Mouse (Mus musculus): ENCODE data around the gene Plekhb1. TPM values are rescaled to one million over a fixed set of nuclear protein-coding genes. Genes with fewer than 3 reads are reported as not detected.

The Plekhb1 gene
- 100 to 1,000 TPM; 161 to 194 TPM for total RNA-seq (2021)

DNA sequence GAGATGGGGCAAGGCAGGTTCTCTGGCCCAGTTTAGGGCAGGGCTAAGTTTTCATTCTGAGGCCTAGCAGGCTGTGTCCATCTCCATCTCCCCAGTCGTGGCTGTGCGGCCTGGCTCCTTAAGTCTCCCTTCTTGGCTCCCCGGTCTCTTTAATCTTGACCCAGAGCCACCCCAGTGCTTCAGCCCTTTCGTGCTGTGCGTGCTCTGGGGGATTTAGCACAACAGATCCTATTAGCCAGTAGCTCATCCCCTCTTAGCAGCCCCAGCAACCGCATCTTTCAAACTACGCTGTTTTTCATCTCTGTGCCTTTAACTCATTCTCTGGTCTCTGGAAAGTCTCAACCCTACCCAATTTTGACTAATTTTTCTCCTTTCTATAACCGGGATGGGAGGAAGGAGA, at the start of gene Plekhb1:
Plekhb1 (minus strand) TSS at position 184 of the 400 bp plus-strand sequence.
- no peak for DNase-seq (ENCODE audit: extremely low spot score in 1 of 2, low spot score in 1 of 2)

DNA sequence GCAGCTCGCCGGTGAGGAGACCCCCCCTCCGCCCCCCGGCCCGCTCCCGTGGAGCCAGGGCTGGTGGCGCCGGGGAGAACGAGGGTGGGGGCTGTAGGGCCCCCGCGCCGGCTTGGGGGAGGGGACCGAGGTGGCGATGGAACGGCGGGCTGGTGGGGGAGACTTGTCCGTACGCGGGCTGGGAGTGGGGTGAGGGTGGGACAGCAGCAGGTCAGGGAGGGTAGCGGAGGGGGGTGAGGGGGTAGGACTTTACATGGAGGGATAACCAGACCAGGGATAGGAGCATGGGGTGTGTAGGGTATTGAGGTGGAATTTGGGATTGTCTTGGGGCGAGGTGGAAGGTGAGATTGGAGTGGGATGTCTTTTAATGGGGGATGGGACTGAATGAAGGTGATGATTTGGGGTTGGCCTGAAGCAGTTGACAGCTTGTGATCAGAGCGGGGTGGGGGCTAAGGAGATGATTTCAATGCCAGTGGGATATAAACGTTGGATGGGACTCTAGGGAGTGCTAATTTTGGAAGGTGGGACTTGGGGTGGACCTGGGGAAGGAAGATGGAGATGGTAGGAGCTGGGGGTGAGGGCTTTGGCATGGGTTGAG, 44.8 kb upstream of the Plekhb1 start:
- no peak for DNase-seq (ENCODE audit: extremely low spot score in 1 of 2, low spot score in 1 of 2)

DNA sequence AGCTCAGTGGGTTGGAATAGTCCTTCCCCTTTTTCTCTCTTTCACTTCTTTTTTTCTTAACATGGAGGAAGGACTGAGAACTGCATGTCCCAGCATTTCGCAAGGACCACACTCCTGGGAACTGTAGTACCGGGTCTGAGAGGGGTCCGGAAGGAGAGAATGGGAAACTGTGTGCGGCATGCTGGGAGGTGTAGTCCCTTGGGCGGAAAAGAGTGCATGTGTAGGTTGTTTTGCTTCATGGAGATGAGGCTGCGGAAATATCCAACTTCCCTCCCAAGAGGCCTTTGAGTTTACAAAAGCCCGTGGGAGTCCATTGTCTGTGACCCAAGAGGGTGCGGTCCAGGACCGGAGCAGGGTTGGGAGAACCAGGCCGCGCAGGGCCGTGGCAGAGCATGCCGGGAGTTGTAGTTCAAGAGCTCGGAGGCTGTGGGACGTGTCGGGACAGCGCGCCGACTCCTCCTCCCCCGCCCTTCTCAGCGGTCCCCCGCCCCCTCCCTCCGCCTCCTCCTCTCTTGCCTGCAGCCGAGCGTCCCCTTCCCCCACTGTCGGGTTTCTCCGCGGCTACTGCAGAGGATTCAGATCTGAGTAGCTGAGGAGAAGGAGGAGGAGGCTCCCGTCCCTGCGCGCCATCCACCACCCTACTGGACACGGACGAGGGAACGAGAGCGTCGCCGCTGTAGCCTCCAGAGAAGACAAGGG, 44.1 kb upstream of the Plekhb1 start, which contains the start of gene Fam168a:
Fam168a (plus strand) TSS at position 493 of the 699 bp plus-strand sequence.
- DNase-seq (ENCODE audit: extremely low spot score in 1 of 2, low spot score in 1 of 2) = peak; percentile 78 to 83

DNA sequence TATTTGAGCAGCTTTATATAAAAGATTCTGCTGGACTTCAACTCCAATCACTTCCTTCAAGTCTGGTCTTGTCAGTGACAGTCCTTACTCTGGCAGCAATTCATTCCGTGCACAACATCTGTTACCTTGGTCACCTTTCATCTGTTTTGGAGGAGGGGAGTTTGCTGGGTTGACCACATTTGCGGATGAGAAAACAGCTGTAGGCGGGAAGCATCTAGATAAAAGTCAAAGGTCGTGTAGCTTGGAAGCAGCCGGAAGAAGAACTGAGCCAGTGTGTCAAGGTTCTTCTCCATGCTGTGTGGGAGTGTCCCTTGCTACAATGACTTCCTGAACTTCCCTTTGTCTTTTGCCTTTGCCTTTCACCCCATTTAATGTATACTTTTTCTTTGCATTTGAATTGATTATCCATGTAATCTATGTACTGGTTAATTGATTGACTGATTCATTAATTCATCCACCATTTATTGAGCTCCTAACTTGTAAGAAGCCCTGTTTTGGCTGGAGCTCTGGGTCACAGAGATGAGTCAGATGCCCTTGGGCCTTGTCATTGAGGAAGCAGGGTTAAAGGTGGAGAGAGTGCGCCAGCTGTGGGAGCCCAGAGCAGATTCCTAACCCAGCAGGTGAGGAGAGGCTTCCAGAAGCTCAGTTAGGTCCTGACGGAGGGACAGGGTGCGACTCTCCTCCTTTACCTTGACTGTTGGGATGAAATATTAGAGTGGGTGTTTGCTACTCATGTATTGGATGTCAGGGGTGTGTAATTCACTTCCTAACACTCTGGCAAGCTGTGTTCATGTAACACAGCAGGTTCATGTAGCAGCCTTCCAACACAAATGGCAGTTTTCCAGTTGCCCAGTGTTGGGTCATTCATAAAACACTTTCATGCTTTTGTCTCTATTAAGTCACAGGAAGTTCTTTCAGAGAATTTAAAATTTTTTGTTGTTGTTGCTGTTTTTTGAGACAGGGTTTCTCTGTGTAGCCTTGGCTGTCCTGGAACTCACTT, 37.9 kb upstream of the Plekhb1 start:
- no peak for DNase-seq (ENCODE audit: extremely low spot score in 1 of 2, low spot score in 1 of 2)

DNA sequence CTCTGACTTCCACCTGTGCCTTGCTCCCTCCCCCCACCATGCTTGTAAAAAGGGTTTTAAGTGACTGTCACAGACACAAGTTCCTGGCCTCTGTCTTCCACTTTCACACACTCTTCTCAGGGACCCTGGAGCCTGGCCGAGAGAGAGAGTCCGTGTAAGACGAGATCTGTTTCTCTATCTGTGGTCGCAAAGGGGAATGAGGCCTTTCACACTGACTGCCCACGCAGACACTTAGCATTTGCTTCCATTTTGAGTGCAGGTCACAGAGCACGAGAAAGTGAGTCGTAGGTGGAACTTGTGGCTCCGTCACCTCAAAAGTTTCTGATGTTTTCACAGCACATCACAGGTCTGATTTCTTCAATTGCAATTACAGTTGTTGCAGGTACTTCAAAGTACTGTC, 31.0 kb upstream of the Plekhb1 start:
- no peak for DNase-seq (ENCODE audit: extremely low spot score in 1 of 2, low spot score in 1 of 2)

DNA sequence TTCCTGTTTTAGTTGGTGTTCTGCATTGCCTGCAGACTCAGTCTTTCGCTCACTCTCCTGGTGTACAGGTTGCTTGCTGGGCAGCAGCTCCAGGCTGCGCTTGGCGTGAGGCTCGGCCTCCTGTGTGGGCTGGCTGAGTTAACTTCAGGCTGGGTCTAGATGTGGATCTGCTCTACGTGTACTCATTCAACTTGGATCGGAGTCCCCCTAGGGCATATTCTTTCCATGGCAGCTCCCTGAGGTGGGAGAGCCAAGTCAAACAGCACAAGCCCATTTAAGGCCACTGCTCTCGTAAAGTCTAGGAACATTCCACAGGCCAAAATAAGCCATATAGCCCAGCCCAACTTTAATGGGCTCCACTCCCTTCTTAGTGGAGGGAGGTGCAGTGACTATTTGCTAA, 26.3 kb upstream of the Plekhb1 start:
- no peak for DNase-seq (ENCODE audit: extremely low spot score in 1 of 2, low spot score in 1 of 2)

DNA sequence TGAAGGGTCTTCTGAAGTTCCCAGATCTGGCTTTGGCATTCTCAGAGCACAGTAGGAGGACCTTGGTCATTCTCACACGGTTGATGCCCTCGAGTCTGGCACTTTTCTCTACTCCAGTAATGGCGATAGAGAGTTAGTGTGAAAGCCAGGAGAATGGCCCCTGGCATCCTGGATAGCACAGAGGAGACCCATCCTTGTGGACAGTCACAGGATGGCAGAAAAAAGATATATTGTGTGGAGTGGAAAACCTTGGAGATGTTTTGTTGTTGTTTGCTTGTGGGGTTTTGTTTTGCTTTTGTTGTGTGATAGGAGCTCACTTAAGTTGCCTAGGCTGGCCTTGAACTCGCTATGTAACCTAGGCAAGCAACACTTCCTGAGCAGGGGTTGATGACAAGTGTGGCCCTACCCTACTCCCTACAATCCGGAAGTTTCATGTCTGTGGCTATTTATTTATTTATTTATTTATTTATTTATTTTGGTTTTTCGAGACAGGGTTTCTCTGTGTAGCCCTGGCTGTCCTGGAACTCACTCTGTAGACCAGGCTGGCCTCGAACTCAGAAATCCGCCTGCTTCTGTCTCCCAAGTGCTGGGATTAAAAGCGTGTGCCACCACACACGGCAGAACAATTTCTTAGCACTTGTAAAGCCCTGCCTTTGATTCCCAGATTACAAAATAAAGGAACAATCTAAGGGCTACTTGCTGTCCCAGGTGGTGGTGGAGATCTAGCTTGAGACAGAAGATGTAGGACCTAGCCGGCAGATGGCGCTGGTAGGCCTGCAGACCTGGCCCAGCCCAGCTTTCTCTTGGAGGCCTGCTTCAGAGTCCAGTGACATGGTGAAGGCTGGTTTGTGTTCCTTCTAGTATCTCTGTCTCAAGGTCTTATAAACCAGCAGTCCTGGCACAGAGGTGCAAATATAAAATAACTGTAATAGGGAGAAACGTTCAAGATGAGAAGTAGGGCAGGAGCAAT, 23.1 kb upstream of the Plekhb1 start:
- peak; percentile 45 to 84 for DNase-seq (ENCODE audit: extremely low spot score in 1 of 2, low spot score in 1 of 2)

DNA sequence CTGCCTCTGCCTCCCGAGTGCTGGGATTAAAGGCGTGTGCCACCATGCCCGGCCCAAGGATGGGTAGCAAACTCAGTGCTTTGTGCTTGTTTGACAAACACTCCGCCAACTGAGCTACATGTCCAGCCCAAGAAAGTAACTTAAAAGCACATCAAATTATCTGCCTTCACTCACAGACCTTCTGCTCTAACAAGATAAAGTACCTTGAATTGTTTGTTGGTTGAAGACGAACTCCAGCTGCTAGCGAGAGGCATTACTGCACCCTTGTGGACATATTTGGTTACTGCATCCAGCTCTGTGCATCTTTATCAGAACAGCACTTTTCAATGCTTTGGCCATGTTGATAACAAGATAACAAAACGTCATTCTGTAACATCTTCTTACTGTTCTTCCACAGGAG, 22.3 kb upstream of the Plekhb1 start:
- peak; percentile 22 to 62 for DNase-seq (ENCODE audit: extremely low spot score in 1 of 2, low spot score in 1 of 2)

DNA sequence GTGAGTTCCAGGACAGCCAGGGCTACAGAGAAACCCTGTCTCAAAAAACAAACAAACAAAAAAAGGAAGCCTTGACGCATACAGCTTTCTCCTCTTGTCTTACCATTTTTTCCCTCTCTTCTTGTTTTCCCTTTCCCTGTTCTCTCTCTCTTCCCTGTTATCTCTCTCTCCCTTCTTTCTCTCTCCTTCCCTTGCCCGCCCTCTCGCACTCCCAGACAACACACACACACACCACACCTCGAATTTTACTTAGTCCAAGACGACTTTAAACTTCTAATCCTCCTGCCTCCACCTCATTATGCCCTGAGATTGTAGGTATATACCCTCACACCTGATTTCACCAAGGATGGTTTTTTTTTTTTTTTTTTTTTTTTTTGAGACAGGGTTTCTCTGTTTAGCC, 21.9 kb upstream of the Plekhb1 start:
- no peak for DNase-seq (ENCODE audit: extremely low spot score in 1 of 2, low spot score in 1 of 2)

DNA sequence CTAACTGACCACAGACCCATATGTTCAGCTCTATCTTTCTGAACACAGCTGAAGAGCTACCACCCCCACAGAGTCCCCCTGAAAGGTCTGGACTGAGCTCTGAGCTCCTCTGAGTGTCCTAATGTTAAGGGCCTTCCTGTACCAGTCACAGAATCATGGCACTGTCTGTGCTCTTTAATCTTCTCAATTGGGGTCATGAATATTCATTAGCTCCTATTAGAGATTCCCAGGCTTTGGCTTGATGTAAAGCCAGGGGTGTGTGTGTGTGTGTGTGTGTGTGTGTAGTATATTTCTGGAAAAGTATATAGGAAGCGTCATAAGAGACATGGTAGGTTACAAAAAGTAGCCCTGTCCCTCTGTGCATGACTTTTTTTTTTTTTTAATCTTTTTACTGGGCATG, 21.0 kb upstream of the Plekhb1 start:
- DNase-seq (ENCODE audit: extremely low spot score in 1 of 2, low spot score in 1 of 2) = no peak

DNA sequence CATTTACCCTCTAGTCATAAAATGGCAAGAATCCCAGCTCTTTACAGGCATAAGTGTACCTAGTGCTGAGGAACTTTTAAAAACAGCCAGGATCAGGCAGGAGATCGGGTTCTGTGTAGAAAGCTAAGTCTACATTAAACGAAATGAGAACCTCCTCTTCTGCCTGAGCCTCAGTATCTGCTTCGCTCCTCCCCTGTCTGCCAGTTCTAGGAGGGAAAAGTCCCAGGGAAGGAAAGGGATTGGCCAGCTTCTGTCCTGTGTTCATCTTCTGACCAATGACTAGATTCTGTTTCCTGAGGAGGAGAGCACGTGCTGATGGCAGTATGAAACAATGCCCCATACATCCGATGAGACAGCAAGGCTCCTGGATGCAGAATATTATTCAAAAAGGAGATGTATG, 18.9 kb upstream of the Plekhb1 start:
- DNase-seq (ENCODE audit: extremely low spot score in 1 of 2, low spot score in 1 of 2) = no peak

DNA sequence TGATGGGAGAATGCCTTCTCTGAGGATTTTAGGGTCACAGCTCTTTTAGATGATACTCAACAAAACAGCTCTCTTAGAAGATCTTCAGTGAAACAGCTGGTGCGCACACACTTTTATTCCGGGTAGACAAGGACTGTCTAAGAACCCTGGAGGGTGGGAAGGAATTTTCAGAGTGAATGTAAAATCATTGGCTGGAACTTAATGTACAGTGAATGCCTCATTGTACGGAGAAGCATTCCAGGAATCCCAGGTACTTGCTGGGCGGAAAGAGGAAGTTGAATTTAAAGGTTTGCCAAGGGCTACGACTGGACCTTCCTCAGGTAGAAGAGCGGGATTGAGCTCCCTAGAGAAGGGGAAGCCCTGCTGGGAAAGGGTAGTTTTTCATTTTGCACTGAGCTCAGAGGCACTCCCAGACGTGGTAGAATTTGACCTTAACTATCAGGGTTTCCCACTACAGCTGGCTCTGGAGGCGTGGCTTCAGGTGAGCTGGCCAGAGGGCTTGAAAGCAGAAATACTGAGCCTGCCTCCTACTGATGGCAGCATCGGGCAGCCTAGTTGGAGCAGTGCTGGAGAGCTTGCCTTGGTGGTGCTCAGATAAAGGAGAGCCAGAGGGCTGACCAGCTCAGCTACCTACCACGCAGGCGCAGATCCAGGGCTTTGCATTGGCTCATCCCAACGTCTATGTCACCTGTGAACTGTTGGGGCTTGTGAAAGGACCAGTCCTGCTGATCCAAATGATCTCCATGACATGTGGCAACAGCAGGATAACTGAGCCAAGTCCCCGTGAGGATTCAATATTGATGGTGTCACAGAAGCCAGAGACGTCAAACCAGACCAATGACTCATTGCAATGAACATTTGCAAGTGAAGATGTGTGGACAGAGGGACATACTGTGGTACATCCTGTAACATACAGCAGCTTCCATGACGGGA, 17.0 kb upstream of the Plekhb1 start:
- DNase-seq (ENCODE audit: extremely low spot score in 1 of 2, low spot score in 1 of 2) = no peak

DNA sequence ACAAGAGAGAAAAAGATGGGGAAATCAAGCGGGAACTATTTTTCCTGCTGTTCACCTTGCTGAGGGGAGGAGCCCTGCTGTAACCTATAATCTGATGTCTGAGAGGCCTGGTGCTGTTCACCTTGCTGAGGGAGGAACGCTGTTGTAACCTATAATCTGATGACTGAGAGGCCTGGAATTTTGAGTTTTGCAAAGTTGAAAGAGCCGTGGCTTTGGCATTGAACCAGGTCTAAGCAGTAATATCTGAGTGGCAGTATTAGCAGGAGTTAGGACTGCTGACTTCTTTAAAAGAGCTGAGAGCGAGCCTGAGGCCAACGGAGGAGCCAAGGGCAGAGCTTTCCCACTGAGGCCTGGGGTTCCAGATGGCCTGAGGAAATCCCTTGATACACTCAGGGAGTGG, 15.8 kb upstream of the Plekhb1 start:
- DNase-seq (ENCODE audit: extremely low spot score in 1 of 2, low spot score in 1 of 2) = no peak

DNA sequence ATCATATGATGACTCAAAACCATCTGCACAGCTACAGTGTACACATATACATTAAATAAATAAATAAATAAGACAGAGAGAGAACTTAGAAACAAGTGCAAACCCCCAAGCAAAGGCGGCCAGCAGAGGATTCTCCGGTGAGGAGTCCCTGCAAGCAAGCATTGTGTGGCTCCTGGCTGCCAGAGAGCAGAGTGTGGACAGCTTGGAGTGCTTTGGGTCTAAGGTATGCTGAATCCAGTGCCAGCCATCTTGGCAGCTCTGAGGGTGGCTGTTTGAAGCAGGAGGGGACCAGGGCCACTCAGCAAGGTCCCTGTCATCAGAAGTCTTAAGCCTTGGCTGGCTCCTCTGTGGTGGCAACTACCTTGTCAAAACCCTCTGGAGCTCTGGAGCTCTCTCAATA, 12.7 kb upstream of the Plekhb1 start:
- DNase-seq (ENCODE audit: extremely low spot score in 1 of 2, low spot score in 1 of 2) = no peak

DNA sequence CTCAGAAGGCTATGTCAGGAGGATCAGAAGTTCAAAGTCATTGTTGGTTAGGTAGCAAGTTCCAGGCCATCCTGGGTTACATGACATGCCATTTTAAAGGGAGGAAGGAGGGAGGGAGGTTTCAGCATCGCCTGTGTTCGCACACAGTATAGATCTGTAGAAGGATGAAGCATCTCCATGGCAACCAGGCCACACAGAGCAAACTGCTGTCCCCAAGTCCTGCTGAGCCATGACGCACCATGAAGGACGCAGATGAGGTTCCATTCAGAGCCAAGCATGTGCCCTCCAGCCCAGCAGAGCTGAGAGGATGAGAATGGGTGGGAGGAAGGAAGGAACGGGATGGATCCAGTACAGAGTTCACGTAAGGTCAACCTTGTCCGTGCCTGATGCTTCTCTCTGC, 11.2 kb upstream of the Plekhb1 start:
- DNase-seq (ENCODE audit: extremely low spot score in 1 of 2, low spot score in 1 of 2) = no peak

DNA sequence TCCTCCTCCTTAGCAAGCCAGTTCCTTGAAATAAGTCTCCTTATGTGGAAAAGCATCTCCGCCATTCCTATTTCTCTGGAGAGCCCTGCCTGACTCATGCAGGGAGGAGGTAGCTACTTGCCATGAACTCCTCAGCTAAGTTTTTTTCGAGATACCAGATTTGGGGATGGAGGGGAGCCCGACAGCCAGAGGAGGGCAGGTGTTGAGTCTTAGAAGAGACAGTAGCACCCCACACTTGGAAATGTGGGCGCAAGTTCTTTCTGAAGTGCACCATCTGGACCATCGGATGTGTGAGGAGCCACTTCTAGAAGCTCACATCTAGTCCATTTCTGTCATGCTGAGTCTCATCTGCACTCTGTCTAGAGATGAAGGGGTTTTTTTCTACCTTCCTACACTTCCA, 8.4 kb upstream of the Plekhb1 start:
- no peak for DNase-seq (ENCODE audit: extremely low spot score in 1 of 2, low spot score in 1 of 2)

DNA sequence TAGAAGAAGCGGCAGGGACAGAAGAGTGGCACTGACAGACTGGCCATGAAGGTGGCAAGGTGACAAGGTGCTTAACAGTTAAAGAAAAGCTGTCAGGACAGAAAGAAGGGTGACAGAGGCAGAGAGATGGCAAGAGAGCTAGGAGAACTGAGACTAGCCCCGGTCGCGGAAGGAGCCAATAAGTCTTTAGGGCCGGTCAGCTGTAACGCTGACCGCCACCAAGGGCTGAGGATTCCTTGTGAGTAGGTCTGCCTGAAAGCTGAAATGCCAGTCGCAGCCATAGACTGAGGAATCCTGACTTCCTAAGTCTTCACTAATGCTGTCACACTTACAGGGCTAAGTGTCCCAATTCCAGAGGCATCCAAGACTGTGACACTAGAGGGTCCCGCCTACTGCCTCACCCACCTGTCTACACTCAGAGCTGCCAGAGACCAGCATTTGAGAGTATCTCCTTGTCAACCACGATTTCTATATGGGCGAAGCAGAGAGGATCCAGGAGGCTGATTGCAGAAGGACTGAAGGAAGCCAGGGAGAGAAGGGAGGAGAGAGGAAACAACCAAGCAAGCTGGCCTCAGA, 1.6 kb upstream of the Plekhb1 start:
- DNase-seq (ENCODE audit: extremely low spot score in 1 of 2, low spot score in 1 of 2) = no peak

DNA sequence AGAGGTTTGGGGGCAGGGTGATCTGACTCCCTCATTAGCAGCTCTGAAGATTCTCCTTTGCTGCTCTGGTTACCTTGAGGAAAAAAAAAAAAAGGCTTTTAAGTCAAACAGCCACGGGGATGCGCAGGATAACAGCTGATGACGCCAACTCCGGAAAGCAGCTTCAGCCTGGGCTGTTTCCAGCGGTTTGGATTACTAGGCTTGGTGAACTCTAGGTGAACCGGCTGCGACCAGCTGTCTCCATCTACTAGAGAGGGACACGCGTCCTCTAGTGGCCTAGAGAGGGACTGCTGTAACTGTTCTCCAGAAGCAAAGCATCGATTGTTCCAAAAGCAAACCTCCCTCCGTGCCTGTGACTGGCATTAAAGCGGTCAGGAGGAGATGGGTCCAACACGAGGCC, 976 bp upstream of the Plekhb1 start:
- DNase-seq (ENCODE audit: extremely low spot score in 1 of 2, low spot score in 1 of 2) = peak; percentile 67 to 93

DNA sequence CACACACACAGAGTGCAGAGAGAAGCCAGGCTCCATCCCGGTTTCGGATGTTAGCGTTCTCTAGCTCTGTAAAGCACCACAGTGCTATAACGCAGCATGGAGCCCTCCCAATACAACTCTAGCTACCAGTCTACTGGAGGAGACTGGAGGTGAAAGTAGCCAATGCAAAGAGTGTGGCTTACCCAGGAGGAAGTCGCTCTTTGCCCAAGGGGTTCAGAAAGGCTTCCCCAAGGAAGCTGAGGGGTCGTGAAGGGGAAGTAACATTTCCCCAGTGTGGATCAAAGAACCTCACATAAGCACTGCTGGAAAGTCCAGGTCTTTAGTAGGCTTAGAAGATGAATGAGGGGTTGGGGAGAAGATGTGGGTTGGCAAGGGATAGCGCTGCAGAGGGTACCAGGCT, 950 bp downstream of the Plekhb1 start:
- DNase-seq (ENCODE audit: extremely low spot score in 1 of 2, low spot score in 1 of 2) = no peak

Data from layer of hippocampus, postnatal 25 days (tissue).